Mouse (Mus musculus): ENCODE measurements around the gene Rnf148. TPM values are rescaled to one million over a fixed set of nuclear protein-coding genes. Genes with fewer than 3 reads are reported as not detected.

Rnf148 gene
- polyA plus RNA-seq (2015; fragmentation: Nextera tagmentation; extraction: Ambion mirVana) = 0.10 TPM in 1 of 2 replicates, not detected in the other

GRCm38 (mm10) chr6:23655036-23655435, at the start of gene Rnf148:
Gene Rnf148 (minus strand): TSS chr6:23655136.
- no peak within 1 kb of the TSS for H3K27ac ChIP-seq (ENCODE audit: low read length)
- 74% methylated on average over 2 of the region's 2 CpGs for WGBS
- no peak within 1 kb of the TSS for H3K4me2 ChIP-seq (ENCODE audit: low read depth, low read length)
- no peaks in the 10 kb centered on the region for H3K27me3 ChIP-seq (ENCODE audit: control insufficient read depth, insufficient read depth, low read length)
- no peak for ATAC-seq (ENCODE audit: insufficient read depth, low FRiP score)
- no peaks in the 10 kb centered on the region for H3K36me3 ChIP-seq (ENCODE audit: control insufficient read depth, insufficient read depth, low read length)
- H3K4me1 ChIP-seq (ENCODE audit: control insufficient read depth, insufficient read depth, low read length) = no peaks in the 10 kb centered on the region
- no peak within 1 kb of the TSS for H3K9ac ChIP-seq (ENCODE audit: low read length)
- H3K4me3 ChIP-seq (replicated peaks; ENCODE audit: low read length) = no peak within 1 kb of the TSS
- no peaks in the 10 kb centered on the region for H3K9me3 ChIP-seq (replicated peaks; ENCODE audit: control insufficient read depth, low read length)

GRCm38 (mm10) chr6:23700879-23701278, 45.9 kb upstream of the Rnf148 start:
- Histone ChIP-seq H3K9me3 (replicated peaks; ENCODE audit: control insufficient read depth, low read length) (no peaks in the 10 kb centered on the region), H3K9ac (ENCODE audit: low read length) (no peak overlapping the region), H3K4me2 (ENCODE audit: low read depth, low read length) (no peak overlapping the region), H3K27ac (ENCODE audit: low read length) (no peak overlapping the region), H3K36me3 (ENCODE audit: control insufficient read depth, insufficient read depth, low read length) (no peaks in the 10 kb centered on the region), H3K4me3 (replicated peaks; ENCODE audit: low read length) (no peak overlapping the region), H3K4me1 (ENCODE audit: control insufficient read depth, insufficient read depth, low read length) (no peaks in the 10 kb centered on the region), H3K27me3 (ENCODE audit: control insufficient read depth, insufficient read depth, low read length) (no peaks in the 10 kb centered on the region)
- 55% methylated on average over 3 of the region's 3 CpGs for WGBS
- no peak for ATAC-seq (ENCODE audit: insufficient read depth, low FRiP score)

- Histone ChIP-seq H3K4me3 (replicated peaks; ENCODE audit: low read length) (no peak overlapping the region), H3K9ac (ENCODE audit: low read length) (no peak overlapping the region), H3K27ac (ENCODE audit: low read length) (no peak overlapping the region), H3K27me3 (ENCODE audit: control insufficient read depth, insufficient read depth, low read length) (no peaks in the 10 kb centered on the region), H3K4me2 (ENCODE audit: low read depth, low read length) (no peak overlapping the region), H3K9me3 (replicated peaks; ENCODE audit: control insufficient read depth, low read length) (no peaks in the 10 kb centered on the region), H3K4me1 (ENCODE audit: control insufficient read depth, insufficient read depth, low read length) (no peaks in the 10 kb centered on the region), H3K36me3 (ENCODE audit: control insufficient read depth, insufficient read depth, low read length) (no peaks in the 10 kb centered on the region)
- ATAC-seq (ENCODE audit: insufficient read depth, low FRiP score) = no peak
- 73% methylated on average over 1 of the region's 1 CpGs for WGBS
Observed at GRCm38 (mm10) chr6:23678172-23678571, 23.2 kb upstream of the Rnf148 start.

- H3K27me3 ChIP-seq (ENCODE audit: control insufficient read depth, insufficient read depth, low read length) = no peaks in the 10 kb centered on the region
- no peak within 1 kb of the TSS for H3K4me2 ChIP-seq (ENCODE audit: low read depth, low read length)
- H3K9me3 ChIP-seq (replicated peaks; ENCODE audit: control insufficient read depth, low read length) = no peaks in the 10 kb centered on the region
- 67% methylated on average over 2 of the region's 2 CpGs for WGBS
- peaks cover 4% of the 10 kb centered on the region for H3K4me1 ChIP-seq (ENCODE audit: control insufficient read depth, insufficient read depth, low read length)
- no peak within 1 kb of the TSS for H3K4me3 ChIP-seq (replicated peaks; ENCODE audit: low read length)
- no peak within 1 kb of the TSS for H3K27ac ChIP-seq (ENCODE audit: low read length)
- H3K36me3 ChIP-seq (ENCODE audit: control insufficient read depth, insufficient read depth, low read length) = no peaks in the 10 kb centered on the region
- no peak within 1 kb of the TSS for H3K9ac ChIP-seq (ENCODE audit: low read length)
- ATAC-seq (ENCODE audit: insufficient read depth, low FRiP score) = no peak
Observed at GRCm38 (mm10) chr6:23650205-23650604, 4.7 kb downstream of the Rnf148 start, which contains the start of gene Rnf133. Gene Rnf133 (minus strand): TSS chr6:23650305.

- H3K9ac ChIP-seq (ENCODE audit: low read length) = no peak overlapping the region
- no peak overlapping the region for H3K4me3 ChIP-seq (replicated peaks; ENCODE audit: low read length)
- no peak overlapping the region for H3K4me2 ChIP-seq (ENCODE audit: low read depth, low read length)
- H3K27ac ChIP-seq (ENCODE audit: low read length) = no peak overlapping the region
- H3K9me3 ChIP-seq (replicated peaks; ENCODE audit: control insufficient read depth, low read length) = no peaks in the 10 kb centered on the region
- 63% methylated on average over 8 of the region's 8 CpGs for WGBS
- peaks cover 4% of the 10 kb centered on the region for H3K4me1 ChIP-seq (ENCODE audit: control insufficient read depth, insufficient read depth, low read length)
- ATAC-seq (ENCODE audit: insufficient read depth, low FRiP score) = no peak
- no peaks in the 10 kb centered on the region for H3K27me3 ChIP-seq (ENCODE audit: control insufficient read depth, insufficient read depth, low read length)
- no peaks in the 10 kb centered on the region for H3K36me3 ChIP-seq (ENCODE audit: control insufficient read depth, insufficient read depth, low read length)
Observed at GRCm38 (mm10) chr6:23648732-23649131, 6.2 kb downstream of the Rnf148 start.

GRCm38 (mm10) chr6:23647627-23648247, 7.2 kb downstream of the Rnf148 start:
- H3K9ac ChIP-seq (ENCODE audit: low read length) = no peak overlapping the region
- H3K36me3 ChIP-seq (ENCODE audit: control insufficient read depth, insufficient read depth, low read length) = no peaks in the 10 kb centered on the region
- no peak overlapping the region for H3K4me2 ChIP-seq (ENCODE audit: low read depth, low read length)
- H3K9me3 ChIP-seq (replicated peaks; ENCODE audit: control insufficient read depth, low read length) = no peaks in the 10 kb centered on the region
- ATAC-seq (ENCODE audit: insufficient read depth, low FRiP score) = no peak
- no peaks in the 10 kb centered on the region for H3K27me3 ChIP-seq (ENCODE audit: control insufficient read depth, insufficient read depth, low read length)
- H3K27ac ChIP-seq (ENCODE audit: low read length) = no peak overlapping the region
- H3K4me1 ChIP-seq (ENCODE audit: control insufficient read depth, insufficient read depth, low read length) = peaks cover 4% of the 10 kb centered on the region
- WGBS = 54% methylated on average over 7 of the region's 7 CpGs
- no peak overlapping the region for H3K4me3 ChIP-seq (replicated peaks; ENCODE audit: low read length)

GRCm38 (mm10) chr6:23637081-23637480, 17.9 kb downstream of the Rnf148 start:
- no peak for ATAC-seq (ENCODE audit: insufficient read depth, low FRiP score)
- Histone ChIP-seq H3K36me3 (ENCODE audit: control insufficient read depth, insufficient read depth, low read length) (no peaks in the 10 kb centered on the region), H3K9me3 (replicated peaks; ENCODE audit: control insufficient read depth, low read length) (no peaks in the 10 kb centered on the region), H3K27ac (ENCODE audit: low read length) (no peak overlapping the region), H3K4me2 (ENCODE audit: low read depth, low read length) (no peak overlapping the region), H3K9ac (ENCODE audit: low read length) (no peak overlapping the region), H3K27me3 (ENCODE audit: control insufficient read depth, insufficient read depth, low read length) (no peaks in the 10 kb centered on the region), H3K4me1 (ENCODE audit: control insufficient read depth, insufficient read depth, low read length) (no peaks in the 10 kb centered on the region), H3K4me3 (replicated peaks; ENCODE audit: low read length) (no peak overlapping the region)
- WGBS = 71% methylated on average over 3 of the region's 3 CpGs

- Histone ChIP-seq H3K36me3 (ENCODE audit: control insufficient read depth, insufficient read depth, low read length) (no peaks in the 10 kb centered on the region), H3K27me3 (ENCODE audit: control insufficient read depth, insufficient read depth, low read length) (no peaks in the 10 kb centered on the region), H3K4me2 (ENCODE audit: low read depth, low read length) (no peak overlapping the region), H3K9ac (ENCODE audit: low read length) (no peak overlapping the region), H3K4me3 (replicated peaks; ENCODE audit: low read length) (no peak overlapping the region), H3K4me1 (ENCODE audit: control insufficient read depth, insufficient read depth, low read length) (no peaks in the 10 kb centered on the region), H3K9me3 (replicated peaks; ENCODE audit: control insufficient read depth, low read length) (no peaks in the 10 kb centered on the region), H3K27ac (ENCODE audit: low read length) (no peak overlapping the region)
- ATAC-seq (ENCODE audit: insufficient read depth, low FRiP score) = no peak
- WGBS = 88% methylated on average over 3 of the region's 3 CpGs
Observed at GRCm38 (mm10) chr6:23635208-23635607, 19.7 kb downstream of the Rnf148 start.

- Histone ChIP-seq H3K9me3 (replicated peaks; ENCODE audit: control insufficient read depth, low read length) (no peaks in the 10 kb centered on the region), H3K9ac (ENCODE audit: low read length) (no peak overlapping the region), H3K4me2 (ENCODE audit: low read depth, low read length) (no peak overlapping the region), H3K36me3 (ENCODE audit: control insufficient read depth, insufficient read depth, low read length) (no peaks in the 10 kb centered on the region), H3K27ac (ENCODE audit: low read length) (no peak overlapping the region), H3K4me3 (replicated peaks; ENCODE audit: low read length) (no peak overlapping the region), H3K27me3 (ENCODE audit: control insufficient read depth, insufficient read depth, low read length) (no peaks in the 10 kb centered on the region), H3K4me1 (ENCODE audit: control insufficient read depth, insufficient read depth, low read length) (no peaks in the 10 kb centered on the region)
- 87% methylated on average over 9 of the region's 9 CpGs for WGBS
- ATAC-seq (ENCODE audit: insufficient read depth, low FRiP score) = no peak
Observed at GRCm38 (mm10) chr6:23634016-23634415, 20.9 kb downstream of the Rnf148 start.

Measured in stomach, embryonic 16.5 days (tissue).